Mouse (Mus musculus) megakaryocyte, embryonic 14.5 days (primary cell): ENCODE measurements around the gene Tldc1. TPM values are rescaled to one million over a fixed set of nuclear protein-coding genes. Genes with fewer than 3 reads are reported as not detected.
A peak's percentile ranks its signal among the peaks of the same experiment; 100 is the strongest.

Experiments used
- H3K27me3 ChIP-seq: replicated peaks from 2 replicates; pipeline ENCODE3; 2012; ENCODE audit warnings: inconsistent platforms
- H3K36me3 ChIP-seq: replicated peaks from 2 replicates; pipeline ENCODE3; 2012; ENCODE audit warnings: low read length, inconsistent platforms, mixed read lengths
- H3K4me1 ChIP-seq: 2 replicates; pipeline ENCODE4 v1.6.1; 2012; ENCODE audit warnings: inconsistent platforms
- H3K4me3 ChIP-seq: replicated peaks from 2 replicates; pipeline ENCODE3; 2012; ENCODE audit warnings: moderate library complexity, mild to moderate bottlenecking, inconsistent platforms
- H3K9me3 ChIP-seq: 2 replicates; pipeline ENCODE4 v1.6.1; 2012; ENCODE audit warnings: inconsistent platforms
- FLI1 ChIP-seq: IDR thresholded peaks from 2 replicates; pipeline ENCODE4 v1.6.1; 2012; ENCODE audit warnings: low read length, inconsistent platforms, mixed read lengths
- GATA1 ChIP-seq: IDR thresholded peaks from 3 replicates; pipeline ENCODE4 v1.6.1; 2012; ENCODE audit warnings: mixed read lengths, low read length, inconsistent platforms, borderline replicate concordance
- polyA plus RNA-seq: library from polyadenylated mRNA; stranded (reverse); fragments of >175 nt; gene quantifications from 2 replicates; pipeline ENCODE4 v1.2.3, GENCODE M21; 2012; ENCODE audit warnings: low replicate concordance; ENCODE audit not compliant: insufficient read depth

The Tldc1 gene
- polyA plus RNA-seq, 1 experiment: 1.7 TPM

DNA sequence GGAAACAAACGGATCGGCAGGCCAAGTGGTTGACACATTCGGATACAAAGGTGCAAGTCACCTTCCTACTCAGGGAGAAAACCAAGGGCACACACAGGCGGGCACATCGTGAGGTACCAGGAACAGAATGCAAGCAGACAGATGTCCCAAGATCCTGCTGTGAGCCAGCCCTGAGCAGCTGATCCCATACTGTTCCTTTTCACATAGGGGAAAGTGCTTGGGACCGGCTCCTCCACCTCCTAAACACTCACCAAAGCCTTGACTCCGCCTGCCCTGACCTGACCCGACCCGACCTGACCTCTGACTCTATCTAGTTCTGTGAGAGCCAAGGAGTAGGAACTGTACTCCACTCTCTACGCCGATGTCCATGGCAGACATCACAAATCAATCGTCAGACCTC, 39.2 kb upstream of the Tldc1 start:
- peak overlapping the region; percentile 38 for H3K4me3 ChIP-seq
- TF ChIP-seq FLI1: no peak
- TF ChIP-seq GATA1: no peak
- peaks cover 45% of the 10 kb centered on the region for H3K27me3 ChIP-seq
- H3K9me3 ChIP-seq: peaks cover 14% of the 10 kb centered on the region; the same call in 1 of the 2 replicates
- peaks cover 57% of the 10 kb centered on the region for H3K4me1 ChIP-seq
- H3K36me3 ChIP-seq: peaks cover 70% of the 10 kb centered on the region

DNA sequence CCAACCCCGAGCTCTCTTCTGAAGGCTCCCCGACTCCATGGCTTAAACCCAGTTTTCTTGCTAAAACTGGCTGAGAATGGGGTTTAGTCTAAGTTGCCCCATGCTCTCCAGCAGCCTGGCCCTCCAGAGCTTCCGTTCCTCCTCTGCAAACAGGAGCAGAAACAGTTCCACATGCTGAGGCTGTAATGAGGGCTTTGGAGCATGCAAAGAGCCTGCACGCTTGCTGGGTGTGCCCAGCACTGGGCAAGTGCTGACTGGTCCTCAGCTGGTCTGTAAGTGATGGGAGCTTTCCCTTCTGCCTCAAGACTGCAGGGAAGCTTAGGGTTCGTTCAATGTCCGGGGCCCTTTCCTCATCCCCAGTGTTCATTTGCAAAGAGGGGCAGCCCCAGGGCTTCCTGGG, 38.0 kb upstream of the Tldc1 start:
- H3K4me1 ChIP-seq: peaks cover 69% of the 10 kb centered on the region
- peaks cover 14% of the 10 kb centered on the region; the same call in 1 of the 2 replicates for H3K9me3 ChIP-seq
- peaks cover 59% of the 10 kb centered on the region for H3K36me3 ChIP-seq
- peaks cover 41% of the 10 kb centered on the region for H3K27me3 ChIP-seq
- TF ChIP-seq FLI1 (no peak), GATA1 (no peak)
- no peak overlapping the region for H3K4me3 ChIP-seq

DNA sequence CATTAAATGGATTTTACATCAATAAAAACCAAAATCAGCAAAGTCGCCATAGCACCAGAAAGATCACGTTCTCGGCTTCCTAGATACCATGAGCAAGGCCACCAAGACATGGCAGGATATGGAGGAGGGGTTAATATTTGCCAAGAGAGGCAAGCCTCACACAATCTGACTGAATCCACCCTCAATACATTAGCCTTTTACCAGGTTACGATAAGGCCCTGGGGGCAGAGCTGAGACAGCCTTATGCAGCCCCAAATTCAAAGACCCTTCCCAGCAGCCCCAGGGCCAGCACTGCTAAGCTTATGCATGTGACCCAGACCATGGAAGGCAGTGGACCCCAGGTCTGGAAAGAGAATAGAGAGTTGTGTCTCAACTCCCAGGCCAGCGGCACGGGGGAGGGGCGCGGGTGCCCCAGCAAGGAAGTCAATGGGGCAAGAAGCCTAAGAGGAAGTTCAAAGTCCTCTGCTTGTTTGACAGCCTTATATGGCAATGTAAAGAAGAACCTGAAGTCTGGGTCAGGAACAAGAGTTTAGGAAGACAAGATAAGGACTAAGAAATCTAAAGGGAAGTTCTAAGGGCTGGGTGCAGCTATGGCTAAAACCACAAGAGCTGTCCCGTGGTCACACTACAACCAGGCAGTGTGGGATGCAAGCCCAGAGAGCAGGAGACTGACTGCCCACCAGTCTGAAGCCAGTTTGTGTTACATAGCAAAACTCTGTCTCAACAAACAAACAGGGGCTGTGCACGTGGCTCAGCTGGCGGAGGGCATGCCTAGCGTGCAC, 34.6 kb upstream of the Tldc1 start:
- peaks cover 8% of the 10 kb centered on the region; the same call in 1 of the 2 replicates for H3K9me3 ChIP-seq
- no peak for TF ChIP-seq GATA1
- no peak for TF ChIP-seq FLI1
- H3K27me3 ChIP-seq: peaks cover 29% of the 10 kb centered on the region
- H3K4me3 ChIP-seq: peak overlapping the region; percentile 80
- H3K36me3 ChIP-seq: peaks cover 57% of the 10 kb centered on the region
- peaks cover 68% of the 10 kb centered on the region for H3K4me1 ChIP-seq

DNA sequence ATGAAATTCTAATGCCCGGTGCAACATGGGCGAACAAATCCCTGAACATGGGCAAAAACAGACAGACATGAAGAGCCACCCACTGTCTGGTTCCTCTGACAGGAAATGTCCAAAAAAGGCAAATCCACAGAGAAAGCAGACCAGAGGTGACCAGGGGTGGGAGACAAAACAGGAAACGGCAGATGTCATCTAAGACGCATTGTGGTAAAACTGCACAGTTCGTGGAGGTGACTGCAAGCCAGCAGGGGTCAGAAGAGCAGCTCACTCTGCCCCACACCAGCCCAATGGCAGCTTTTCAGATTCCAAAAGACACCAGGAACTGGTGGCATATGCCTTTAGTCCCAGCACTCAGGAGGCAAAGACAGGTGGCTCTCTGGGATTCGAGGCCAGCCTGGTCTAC, 33.7 kb upstream of the Tldc1 start:
- Histone ChIP-seq H3K36me3 (peaks cover 66% of the 10 kb centered on the region), H3K9me3 (peaks cover 8% of the 10 kb centered on the region; the same call in 1 of the 2 replicates)
- no peak for TF ChIP-seq FLI1
- no peak for TF ChIP-seq GATA1

DNA sequence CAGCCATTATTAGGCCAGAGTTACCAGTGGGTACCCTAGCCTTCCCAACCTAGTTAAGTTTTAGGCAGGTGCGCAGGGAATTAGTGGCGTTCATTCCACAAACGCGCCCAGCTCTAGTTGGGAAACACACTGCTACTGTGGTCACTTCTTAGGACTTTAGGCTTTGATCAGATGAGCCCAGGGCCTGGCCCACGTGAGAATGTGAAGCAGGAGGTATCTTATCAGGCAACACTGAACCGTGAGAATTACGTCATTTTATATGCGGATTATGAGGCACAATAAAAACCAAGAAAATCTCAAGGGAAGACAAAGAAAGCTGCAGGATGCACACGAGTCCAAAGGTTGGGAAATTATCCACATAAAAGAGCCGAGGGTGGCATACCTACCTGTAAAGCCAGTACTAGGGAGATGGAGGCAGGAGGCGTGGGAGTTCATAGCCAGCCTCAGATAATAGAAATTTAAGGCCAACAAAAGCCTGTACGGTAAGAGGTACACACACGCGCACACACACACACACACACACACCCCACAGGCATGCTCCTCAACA, 32.8 kb upstream of the Tldc1 start:
- Histone ChIP-seq H3K4me3 (peak overlapping the region; percentile 50), H3K36me3 (peaks cover 61% of the 10 kb centered on the region), H3K27me3 (peaks cover 24% of the 10 kb centered on the region), H3K9me3 (peaks cover 8% of the 10 kb centered on the region; the same call in 1 of the 2 replicates), H3K4me1 (peaks cover 58% of the 10 kb centered on the region)
- TF ChIP-seq FLI1 (no peak), GATA1 (no peak)

More for the DNA sequence above, 33.7 kb upstream of the Tldc1 start:
- Histone ChIP-seq H3K27me3 (peaks cover 26% of the 10 kb centered on the region), H3K4me1 (peaks cover 60% of the 10 kb centered on the region), H3K4me3 (peak overlapping the region; percentile 10)

DNA sequence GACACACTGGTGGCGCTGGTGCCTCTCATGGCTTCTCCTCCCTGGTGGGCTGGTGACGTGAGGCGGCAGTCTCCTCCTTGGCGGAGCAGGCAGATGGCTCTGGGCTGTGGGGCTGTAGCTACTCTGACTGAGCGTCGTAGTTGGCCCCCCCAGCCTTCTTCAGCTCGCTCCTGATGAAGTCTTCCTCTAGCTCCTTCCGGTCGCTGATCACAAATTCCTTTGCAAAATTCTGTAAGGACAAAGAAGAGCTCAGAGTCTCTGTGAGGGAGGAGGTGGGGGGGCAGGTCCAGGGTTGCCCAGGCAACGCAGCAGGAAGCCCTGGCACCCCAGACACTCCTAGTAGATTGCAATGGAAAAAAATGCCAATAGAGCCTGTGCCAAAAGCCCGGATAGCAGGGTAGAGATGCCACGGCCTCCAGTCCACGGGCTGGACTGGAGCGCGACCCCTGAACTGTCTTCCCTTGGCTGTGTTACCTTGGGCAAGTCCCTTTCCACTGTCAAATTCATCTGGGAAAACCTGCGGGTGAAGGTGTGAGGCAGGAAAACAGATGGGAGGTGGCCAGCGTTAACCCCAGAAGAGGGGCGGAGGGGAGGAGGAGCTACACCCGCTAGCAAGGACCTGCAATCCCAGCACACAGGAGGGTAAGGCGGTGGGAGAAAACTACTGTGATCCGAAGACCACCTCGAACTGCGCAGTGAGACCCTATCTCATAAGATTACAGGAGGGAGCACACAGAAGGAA, 32.1 kb upstream of the Tldc1 start:
- Histone ChIP-seq H3K4me3 (no peak overlapping the region), H3K36me3 (peaks cover 53% of the 10 kb centered on the region), H3K9me3 (peaks cover 4% of the 10 kb centered on the region; the same call in 1 of the 2 replicates), H3K4me1 (peaks cover 55% of the 10 kb centered on the region), H3K27me3 (peaks cover 24% of the 10 kb centered on the region)
- no peak for TF ChIP-seq GATA1
- TF ChIP-seq FLI1: no peak

DNA sequence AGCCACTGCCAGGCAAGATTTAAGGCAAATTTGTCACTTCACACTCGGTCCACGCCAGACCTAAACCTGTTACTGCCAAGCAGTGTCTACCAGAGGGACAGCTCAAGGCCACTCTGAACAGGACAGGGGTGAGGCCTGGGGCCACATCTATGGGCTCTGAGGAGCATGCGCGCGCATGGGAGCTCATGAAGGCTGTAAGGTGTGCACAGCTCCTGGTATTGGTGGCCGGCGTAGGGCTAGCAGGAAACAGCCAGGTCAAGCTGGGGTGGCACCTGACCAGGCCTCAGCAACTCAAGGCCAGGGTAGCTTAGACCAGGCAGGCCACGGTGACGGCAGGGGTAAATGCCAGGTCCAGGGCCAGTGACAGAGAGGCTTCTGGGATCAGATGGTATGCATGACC, 31.4 kb upstream of the Tldc1 start:
- Histone ChIP-seq H3K36me3 (peaks cover 49% of the 10 kb centered on the region), H3K4me1 (peaks cover 51% of the 10 kb centered on the region), H3K9me3 (no peaks in the 10 kb centered on the region), H3K4me3 (no peak overlapping the region), H3K27me3 (peaks cover 27% of the 10 kb centered on the region)
- TF ChIP-seq GATA1: no peak
- TF ChIP-seq FLI1: no peak

DNA sequence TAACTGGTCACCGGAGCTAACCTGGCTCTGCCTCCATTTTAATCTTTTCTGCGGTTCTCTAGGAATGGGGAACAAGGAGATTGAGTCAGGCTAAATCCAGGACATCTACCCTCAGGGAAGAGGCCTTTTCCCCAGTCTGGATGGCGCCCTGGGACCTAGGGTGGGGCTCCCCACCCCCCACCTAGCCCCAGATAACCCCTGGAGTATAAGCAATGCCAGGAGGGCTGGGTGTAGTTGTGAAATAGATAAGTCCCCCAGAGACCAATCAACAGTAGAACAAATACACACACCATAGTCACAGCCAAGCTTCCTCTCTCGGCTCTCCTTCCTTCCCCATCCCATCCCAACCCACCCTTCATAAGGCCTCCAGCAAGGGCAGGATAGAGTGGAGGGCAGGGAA, 29.5 kb upstream of the Tldc1 start:
- Histone ChIP-seq H3K4me1 (peaks cover 32% of the 10 kb centered on the region), H3K27me3 (peaks cover 35% of the 10 kb centered on the region), H3K9me3 (0 out of 2 replicates have a peak, but pooled peaks cover under 1% of the 10 kb centered on the region), H3K4me3 (no peak overlapping the region), H3K36me3 (peaks cover 44% of the 10 kb centered on the region)
- TF ChIP-seq FLI1 (no peak), GATA1 (no peak)

DNA sequence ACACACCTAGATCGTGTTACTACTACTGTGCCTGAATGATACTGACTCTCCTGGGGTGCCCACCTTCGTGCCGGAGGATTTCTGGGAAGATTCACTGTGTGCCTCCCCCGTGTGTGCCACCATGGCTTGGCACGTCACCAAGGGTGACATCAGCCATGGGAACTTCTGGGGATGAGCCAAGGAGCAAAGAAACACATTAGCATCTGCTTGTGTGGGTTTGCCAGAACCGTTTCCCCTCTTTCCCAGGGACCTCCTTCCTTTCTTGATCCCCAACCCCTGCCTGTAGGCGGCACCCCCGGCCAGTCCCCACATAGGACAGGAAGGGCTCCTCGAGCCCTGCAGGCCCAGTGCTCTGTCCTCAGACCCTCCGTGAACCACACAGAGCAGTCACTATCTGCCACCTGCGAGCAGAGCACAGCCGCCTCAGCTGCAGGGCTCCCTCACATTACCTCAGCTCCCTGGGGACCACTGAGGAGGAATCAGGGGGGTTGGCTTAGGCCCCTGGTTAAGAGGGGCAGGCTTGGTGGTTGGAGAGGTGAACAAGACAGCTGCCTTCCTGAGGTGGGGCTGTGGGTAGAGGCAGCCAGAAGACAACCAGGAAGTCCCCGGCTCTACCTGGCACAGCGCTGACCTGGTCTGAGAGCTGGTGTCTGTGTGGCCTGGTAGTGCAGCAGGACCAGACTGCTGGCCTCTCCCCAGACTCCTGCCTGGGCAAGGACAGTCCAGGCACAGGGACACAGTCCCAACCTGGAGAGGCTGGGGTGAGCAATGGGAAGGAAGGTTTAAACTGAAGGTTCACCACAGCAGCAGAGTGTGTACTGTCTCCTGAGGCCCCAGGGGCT, 28.4 kb upstream of the Tldc1 start:
- Histone ChIP-seq H3K4me3 (no peak overlapping the region), H3K9me3 (peaks cover 3% of the 10 kb centered on the region; the same call in 1 of the 2 replicates), H3K36me3 (peaks cover 44% of the 10 kb centered on the region), H3K27me3 (peaks cover 44% of the 10 kb centered on the region), H3K4me1 (peaks cover 21% of the 10 kb centered on the region)
- TF ChIP-seq FLI1 (no peak), GATA1 (no peak)
